Mouse (Mus musculus) adrenal gland, postnatal 25 days (tissue): ENCODE measurements at regions not wholly inside any gene's neighbourhood (a gene's known extent, or its start where the extent isn't known, plus 50 kb on each side); places are given as distances from the start of the nearest gene placed in this dataset.

Experiments
- DNase-seq: peaks from one replicate; pipeline ENCODE4 v3.0.0; 2021; ENCODE audit warnings: mixed read lengths

- DNase-seq, result no peak
These were observed 93.1 kb upstream of the Gm765 start for GRCm38 (mm10) chr6:98435676-98436075.

- DNase-seq, result no peak
These were observed 90.7 kb upstream of the Gm765 start for GRCm38 (mm10) chr6:98433286-98433685.

GRCm38 (mm10) chr6:98429120-98429519, 86.6 kb upstream of the Gm765 start:
- DNase-seq, result no peak

- no peak for DNase-seq
These were observed 60.1 kb upstream of the Gm765 start for GRCm38 (mm10) chr6:98402605-98403004.

- DNase-seq, result no peak
These were observed 52.0 kb upstream of the Gm765 start for GRCm38 (mm10) chr6:98394589-98394988.
